Mouse (Mus musculus) C2C12 (cell line): ENCODE results near the gene Spsb2.

Experiments used
- CEBPB ChIP-seq: IDR thresholded peaks from one replicate; pipeline ENCODE4 v1.6.1; 2011; ENCODE audit warnings: low read depth, mild to moderate bottlenecking, control low read depth, moderate library complexity
- CTCF ChIP-seq: IDR thresholded peaks from one replicate; pipeline ENCODE4 v1.5.1; 2011; ENCODE audit not compliant: control insufficient read depth, insufficient read depth, insufficient read length
- FOSL1 ChIP-seq: IDR thresholded peaks from one replicate; pipeline ENCODE4 v1.8.0; 2011; ENCODE audit warnings: mild to moderate bottlenecking, low read length; ENCODE audit not compliant: poor library complexity, insufficient read depth, severe bottlenecking
- MYOD1 ChIP-seq: IDR thresholded peaks from one replicate; pipeline ENCODE4 v1.6.1; 2011; ENCODE audit warnings: low read depth; ENCODE audit not compliant: control insufficient read depth, insufficient read length
- MYOG ChIP-seq: IDR thresholded peaks from one replicate; pipeline ENCODE4 v1.6.1; 2011; ENCODE audit not compliant: control insufficient read depth, insufficient read length; ENCODE audit errors: extremely low read depth
- USF1 ChIP-seq: IDR thresholded peaks from one replicate; pipeline ENCODE4 v1.6.1; 2011; ENCODE audit warnings: low read depth, mild to moderate bottlenecking, control low read depth, moderate library complexity

DNA sequence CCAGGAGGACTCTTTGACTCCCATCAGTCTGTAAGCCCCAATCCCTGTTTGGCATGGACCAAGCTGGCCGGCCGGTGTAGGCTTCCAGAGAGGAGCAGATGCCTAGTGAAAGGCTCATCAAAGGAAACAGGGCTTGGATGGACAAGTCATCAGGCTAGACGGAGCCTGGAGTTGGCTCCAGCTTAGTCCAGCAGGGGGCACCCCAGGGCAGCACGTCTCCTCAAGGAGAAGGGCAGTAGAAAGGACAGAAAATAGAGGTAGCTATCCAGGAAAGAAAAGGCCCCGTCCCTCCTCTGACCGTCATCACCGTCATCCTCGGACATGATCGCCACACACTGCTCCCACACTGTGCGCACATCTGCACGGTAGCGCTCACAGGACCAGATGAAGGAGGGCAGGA lies 51.3 kb downstream of the Spsb2 start:
- TF ChIP-seq MYOG (no peak), CTCF (peak; percentile 79), MYOD1 (no peak), USF1 (no peak), CEBPB (no peak), FOSL1 (no peak)
